Mouse (Mus musculus) mouse embryonic stem cell (cell line): ENCODE measurements around the gene T2.
"Not testable (repeated sequence)": the region's sequence is repeated elsewhere in the genome, so short reads cannot be mapped to it uniquely, and the experiment has no call there.

ENCODE experiments used
- in situ Hi-C, 2 experiments: fragments of 300-500 bp; cut with MboI; formaldehyde crosslinking; loops; 1 replicate in 1 of 2; 3 replicates in 1 of 2; pipeline ENCODE4 v1.14.3; 2019 to 2020; ENCODE audit warnings: low sequenced_read_pairs in 2 of 2, low pct_unique_long_range_greater_than_20kb in 1 of 2, mixed read lengths in 1 of 2; ENCODE audit not compliant: unreplicated experiment in 1 of 2

The T2 gene

DNA sequence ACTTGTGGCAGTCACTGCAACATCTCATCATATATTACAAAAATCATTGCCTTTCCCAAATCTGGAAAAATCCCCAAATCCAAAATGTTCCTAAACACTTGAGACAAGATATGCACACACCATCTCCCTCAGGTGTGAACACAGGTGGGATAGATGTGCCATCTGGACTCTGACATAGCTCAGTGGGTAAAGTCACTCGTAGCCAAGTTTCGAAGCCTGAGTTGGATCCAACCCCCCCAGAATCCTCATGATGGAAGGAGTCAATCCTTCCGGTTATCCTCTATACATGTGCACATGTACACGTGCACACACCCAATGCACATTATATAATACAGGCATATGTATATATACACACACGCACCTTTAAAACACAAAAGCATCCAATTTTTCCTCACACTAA lies 5.1 kb downstream of the T2 start:
- in situ Hi-C loops = no loop called here

GRCm38 (mm10) chr17:8361281-8362103 lies 5.7 kb downstream of the T2 start:
- in situ Hi-C loops = no loop called here

GRCm38 (mm10) chr17:8367514-8368480 lies 12.0 kb downstream of the T2 start:
- in situ Hi-C loops = no loop called here

- in situ Hi-C loops = no loop called here
These were observed 12.8 kb downstream of the T2 start for GRCm38 (mm10) chr17:8368570-8368969.

GRCm38 (mm10) chr17:8369171-8369570 lies 13.4 kb downstream of the T2 start:
- in situ Hi-C loops = no loop called here

DNA sequence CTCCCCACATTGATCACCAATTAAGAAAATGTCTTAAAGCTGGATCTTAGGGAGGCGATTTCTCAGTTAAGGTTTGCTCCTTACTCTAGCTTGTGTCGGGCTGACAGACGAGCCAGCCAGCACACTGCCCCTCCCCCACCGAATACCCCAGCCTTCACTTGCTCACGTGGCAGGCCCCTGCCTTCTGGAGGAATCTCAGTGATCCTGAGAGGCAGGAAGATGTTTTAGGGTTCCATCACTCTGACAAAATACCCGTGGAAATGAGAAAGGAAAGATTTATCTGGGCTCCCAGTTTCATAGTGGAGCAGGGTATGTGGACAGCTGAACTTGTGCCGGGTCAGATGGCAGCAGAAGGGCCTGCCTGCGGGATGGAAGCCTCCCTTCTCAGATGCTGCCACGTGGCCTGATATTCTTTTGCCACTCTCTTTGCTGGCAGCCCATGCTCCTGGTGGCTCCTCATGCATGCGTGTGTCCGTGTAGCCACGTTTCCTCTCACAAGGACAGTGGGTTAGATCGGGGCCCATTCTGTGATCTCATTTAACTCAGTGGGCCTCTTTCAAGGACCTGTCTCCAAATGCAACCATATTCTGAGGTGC lies 14.9 kb downstream of the T2 start:
- in situ Hi-C loops = loop anchor here in 1 of 2 experiments (5.0 kb wide), 1 partner anchor 113 kb away; no protein-coding TSS in a partner anchor

- in situ Hi-C loops = loop anchor here in 1 of 2 experiments (5.0 kb wide), 1 partner anchor 115 kb away; no protein-coding TSS in a partner anchor
These were observed 16.0 kb downstream of the T2 start for GRCm38 (mm10) chr17:8371834-8372233.

- in situ Hi-C loops = loop anchor here in 1 of 2 experiments (5.0 kb wide), 1 partner anchor 115 kb away; no protein-coding TSS in a partner anchor
These were observed 16.7 kb downstream of the T2 start for GRCm38 (mm10) chr17:8372286-8373046.

GRCm38 (mm10) chr17:8377298-8377697 lies 21.5 kb downstream of the T2 start:
- in situ Hi-C loops = no loop called here

- in situ Hi-C loops = loop anchor here in 1 of 2 experiments (5.0 kb wide), 1 partner anchor 42 kb away; no protein-coding TSS in a partner anchor
These were observed 29.6 kb downstream of the T2 start for GRCm38 (mm10) chr17:8385441-8385840.

DNA sequence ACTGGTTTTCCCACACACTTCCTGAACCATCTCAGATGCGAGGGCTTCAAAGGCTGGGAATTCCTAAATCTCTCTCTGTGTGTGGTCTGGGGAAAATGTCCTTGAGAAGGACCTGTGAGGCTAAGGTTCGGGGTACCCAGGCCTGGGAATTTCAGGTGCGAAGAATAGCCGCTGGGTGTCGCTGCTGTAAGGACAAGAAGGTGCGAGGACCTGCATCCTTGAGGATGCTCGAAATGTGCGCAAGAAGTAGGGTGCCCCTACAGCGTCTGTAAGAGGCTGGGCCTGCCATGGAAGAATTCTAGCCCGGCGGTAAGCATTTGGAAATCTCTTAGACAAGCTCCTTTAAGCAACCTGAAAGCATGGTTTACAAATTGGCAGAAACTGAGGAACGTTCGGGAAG lies 32.7 kb downstream of the T2 start:
- in situ Hi-C loops = loop anchor here in 1 of 2 experiments (5.0 kb wide), 1 partner anchor 39 kb away; no protein-coding TSS in a partner anchor

GRCm38 (mm10) chr17:8388990-8389789 lies 33.4 kb downstream of the T2 start:
- in situ Hi-C loops = loop anchor here in 1 of 2 experiments (5.0 kb wide), 1 partner anchor 38 kb away; no protein-coding TSS in a partner anchor

- in situ Hi-C loops = loop anchor here in 1 of 2 experiments (5.0 kb wide), 1 partner anchor 38 kb away; no protein-coding TSS in a partner anchor
These were observed 34.0 kb downstream of the T2 start for GRCm38 (mm10) chr17:8389790-8390095.

DNA sequence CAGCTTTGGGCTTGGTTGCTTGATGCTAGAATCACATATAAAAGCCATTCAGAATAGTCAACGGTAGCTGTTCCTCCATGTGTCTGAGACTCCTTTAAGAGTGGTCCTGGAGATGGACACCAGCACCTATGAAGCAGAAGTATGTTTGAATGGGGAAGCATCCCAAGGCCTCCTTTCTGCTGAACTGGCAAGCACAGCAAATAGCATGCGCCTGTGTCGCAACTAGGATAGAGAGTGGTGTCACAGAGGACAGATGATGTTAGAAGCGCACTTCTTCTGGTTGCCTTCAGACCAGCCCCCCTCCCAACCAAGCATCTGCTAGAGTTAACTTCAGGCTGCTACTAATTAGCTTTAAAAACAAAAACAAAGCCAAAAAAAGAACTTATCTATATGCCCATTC lies 34.7 kb downstream of the T2 start:
- in situ Hi-C loops = no loop called here

DNA sequence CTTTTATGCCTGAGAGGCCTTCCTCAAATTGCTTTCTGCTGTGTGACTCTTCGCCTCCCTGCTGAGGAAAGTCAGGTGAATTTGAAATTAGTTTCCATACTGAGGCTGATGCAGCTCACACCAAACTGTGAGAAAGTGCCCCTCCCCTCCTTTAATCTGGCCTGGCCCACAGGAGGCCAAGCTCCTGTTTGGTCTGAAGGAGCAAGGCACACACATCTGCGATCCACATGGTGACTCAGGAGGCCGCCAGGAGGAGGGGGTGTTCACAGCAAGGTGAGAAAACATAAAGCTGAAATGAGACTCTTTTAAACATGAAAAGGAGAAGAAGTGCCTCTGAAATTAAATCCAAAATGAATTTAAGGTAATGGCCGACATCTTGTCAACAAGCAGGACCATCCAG lies 40.6 kb downstream of the T2 start:
- in situ Hi-C loops = no loop called here

GRCm38 (mm10) chr17:8397946-8398345 lies 42.2 kb downstream of the T2 start:
- in situ Hi-C loops = no loop called here

DNA sequence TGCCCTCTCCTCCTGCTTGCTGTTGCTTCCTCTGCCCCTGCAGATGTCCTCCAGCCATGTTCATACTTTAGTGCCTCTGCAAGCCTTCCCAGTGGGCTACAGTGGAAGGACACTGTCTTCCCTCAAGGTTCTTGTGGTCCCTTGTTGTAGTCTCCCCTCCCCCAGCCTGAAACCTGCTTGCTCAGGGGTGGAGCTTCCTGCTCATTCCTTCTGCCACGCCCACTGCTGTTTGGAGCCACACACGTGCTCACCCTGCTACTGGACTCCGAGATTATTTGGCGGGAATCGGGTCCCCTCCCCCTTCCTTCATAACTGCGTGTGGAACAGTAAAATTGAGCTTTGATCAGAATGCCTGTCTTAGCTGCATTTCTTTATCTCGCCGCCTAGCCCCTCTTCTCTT lies 48.1 kb downstream of the T2 start:
- in situ Hi-C loops = not testable (repeated sequence)
